Mouse (Mus musculus): ENCODE measurements around the gene Canx.
"Not testable (repeated sequence)": the region's sequence is repeated elsewhere in the genome, so short reads cannot be mapped to it uniquely, and the experiment has no call there.

Canx gene

DNA sequence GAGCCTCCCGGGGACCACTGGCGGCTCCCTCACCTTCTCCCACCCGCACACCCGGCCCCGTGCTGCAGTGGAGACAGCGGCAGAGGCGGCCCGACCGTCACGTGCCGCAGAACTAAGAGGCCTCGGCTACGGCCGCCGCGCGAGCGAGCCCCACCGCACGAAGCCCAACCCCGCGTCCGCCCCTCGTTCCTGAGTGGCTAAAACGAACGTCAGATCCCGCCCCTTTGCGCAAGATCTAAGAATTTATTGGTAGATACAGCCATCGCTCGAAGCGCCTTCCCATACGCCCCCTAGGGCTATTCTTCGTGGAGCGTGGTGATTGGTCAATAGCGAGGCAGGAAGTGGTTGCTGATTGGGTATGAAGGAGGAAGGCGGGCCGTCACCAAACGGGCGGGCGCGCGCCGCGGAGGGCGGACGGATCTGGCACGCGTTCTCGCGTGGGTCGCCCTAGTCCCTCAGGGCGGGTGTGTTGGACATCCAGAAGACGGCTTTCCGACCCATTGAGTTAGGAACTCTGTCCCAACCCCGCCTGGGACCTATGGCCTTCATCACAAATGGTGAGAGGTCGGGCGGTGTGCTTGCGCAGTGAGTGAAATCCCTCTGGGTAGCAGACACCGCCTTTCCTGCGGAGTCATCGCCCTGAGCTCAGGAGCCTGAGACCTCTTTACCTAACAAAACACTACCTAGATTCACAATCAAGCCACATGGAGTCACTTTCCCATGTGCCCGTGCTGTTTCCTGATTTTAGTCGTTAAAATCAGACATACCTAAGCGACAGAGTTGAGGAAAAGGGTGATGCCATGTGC, at the start of gene Canx:
Gene Canx, minus strand, starts transcription at position 178 of the 806 bp plus-strand sequence.
- DNase-seq (ENCODE audit: low spot score in 2 of 2) = peak; percentile 99 to 100

GRCm38 (mm10) chr11:50374286-50375015, 49.0 kb upstream of the Canx start:
- DNase-seq (ENCODE audit: low spot score in 2 of 2) = no peak

- DNase-seq (ENCODE audit: low spot score in 2 of 2) = no peak
Measured at GRCm38 (mm10) chr11:50373621-50374020, 48.1 kb upstream of the Canx start.

DNA sequence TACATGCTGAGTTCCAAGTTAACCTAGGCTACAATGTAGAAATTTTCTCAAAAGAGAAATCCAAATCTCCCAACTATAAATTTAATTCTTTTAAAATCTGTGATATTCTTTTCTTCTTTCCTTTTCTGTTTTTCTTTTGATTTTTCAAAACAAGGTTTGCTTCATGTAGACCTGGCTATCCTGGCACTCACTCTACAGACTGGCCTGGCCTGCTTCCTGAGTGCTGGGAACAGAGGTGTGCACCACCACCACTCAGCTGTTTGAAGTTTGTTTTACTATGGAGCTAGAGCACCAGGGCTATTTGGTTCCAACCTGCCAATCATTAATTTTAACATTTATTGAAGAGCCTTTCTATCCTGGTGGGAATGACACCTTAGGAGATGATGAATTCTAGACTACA, 47.6 kb upstream of the Canx start:
- DNase-seq (ENCODE audit: low spot score in 2 of 2) = no peak

GRCm38 (mm10) chr11:50371911-50372310, 46.4 kb upstream of the Canx start:
- no peak for DNase-seq (ENCODE audit: low spot score in 2 of 2)

DNA sequence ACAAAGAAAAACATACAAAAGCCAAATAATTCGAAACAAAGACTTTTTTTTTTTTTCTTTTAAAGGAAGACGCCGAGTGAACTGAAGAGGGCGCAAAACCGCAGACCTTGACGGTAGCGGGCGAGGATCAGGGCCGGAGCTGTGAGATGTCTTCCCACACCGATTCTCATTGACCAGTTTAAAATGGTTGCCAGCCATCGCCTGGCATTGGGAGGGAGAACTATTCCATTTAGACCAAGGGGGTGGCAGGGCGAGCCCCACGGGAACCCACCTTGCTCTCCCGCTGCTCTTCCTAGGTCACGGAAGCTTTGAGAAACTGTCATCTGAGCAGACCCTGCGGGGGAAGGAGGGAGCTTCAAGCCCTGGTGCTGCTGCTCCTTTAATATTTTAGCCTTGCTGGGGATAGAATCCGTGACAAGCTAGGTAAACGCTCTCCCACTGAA, 45.9 kb upstream of the Canx start:
- no peak for DNase-seq (ENCODE audit: low spot score in 2 of 2)

- DNase-seq (ENCODE audit: low spot score in 2 of 2) = no peak
Measured at GRCm38 (mm10) chr11:50370969-50371368, 45.5 kb upstream of the Canx start.

DNA sequence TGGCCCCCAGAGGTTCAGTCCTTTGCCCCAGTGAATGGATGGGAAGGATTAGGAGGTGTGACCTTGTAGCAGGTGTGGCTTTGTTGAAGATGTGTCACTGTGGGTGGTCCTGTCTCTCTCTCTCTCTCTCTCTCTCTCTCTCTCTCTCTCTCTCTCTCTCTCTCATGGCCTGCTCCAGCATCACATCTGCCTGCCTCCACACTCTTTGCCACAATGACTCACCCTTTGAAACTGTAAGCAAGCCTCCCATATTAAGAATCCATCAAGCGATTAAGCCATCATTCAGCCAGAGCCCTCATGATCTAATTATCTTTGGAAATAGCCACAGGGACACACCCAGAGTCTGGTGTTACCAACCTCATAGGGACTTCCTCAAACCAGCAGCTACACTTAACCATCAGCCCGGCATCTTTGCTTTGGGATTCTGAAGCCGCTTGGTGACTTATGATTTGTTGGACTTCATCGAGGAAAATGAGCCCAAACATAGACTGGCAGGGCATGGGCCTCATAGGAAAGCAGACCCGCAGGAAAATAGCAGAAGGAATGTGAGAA, 44.0 kb upstream of the Canx start:
- DNase-seq (ENCODE audit: low spot score in 2 of 2) = no peak

DNA sequence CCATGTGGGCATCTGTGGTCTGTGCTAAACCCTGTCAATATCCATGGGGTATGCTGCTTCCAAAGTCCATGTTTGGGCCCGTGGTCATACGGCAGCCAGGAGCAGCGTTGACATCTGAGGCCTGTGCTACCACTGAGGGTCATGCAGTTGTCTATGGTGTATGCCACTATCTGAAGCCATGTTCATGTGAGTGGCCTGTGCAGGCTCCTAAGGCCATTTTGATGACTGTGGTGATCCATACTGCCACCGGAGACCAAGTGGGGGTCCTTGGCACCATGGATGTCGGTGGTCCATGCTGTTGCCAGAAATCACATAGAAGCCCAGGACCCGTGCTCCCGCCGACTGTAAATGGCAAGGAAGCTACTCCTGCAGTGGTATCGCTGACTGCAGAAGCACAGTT, 42.1 kb upstream of the Canx start:
- no peak for DNase-seq (ENCODE audit: low spot score in 2 of 2)

DNA sequence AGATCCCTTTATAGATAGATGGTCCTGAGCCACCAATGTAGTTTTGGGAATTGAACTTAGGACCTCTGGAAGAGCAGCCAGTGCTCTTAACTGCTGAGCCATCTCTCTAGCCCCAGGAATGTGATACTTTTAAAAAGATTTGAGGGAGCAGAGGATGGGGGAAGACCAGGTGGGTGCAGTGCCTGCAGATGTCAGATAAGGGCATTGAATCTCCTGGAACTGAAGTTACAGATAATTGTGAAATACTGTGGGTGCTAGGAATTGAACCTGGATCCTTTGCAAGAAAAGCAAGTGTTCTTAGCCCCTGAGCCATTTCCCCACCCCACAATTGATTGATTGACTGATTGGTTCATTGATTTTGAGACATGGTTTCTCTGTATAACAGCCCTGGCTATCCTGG, 39.8 kb upstream of the Canx start:
- DNase-seq (ENCODE audit: low spot score in 2 of 2) = no peak

DNA sequence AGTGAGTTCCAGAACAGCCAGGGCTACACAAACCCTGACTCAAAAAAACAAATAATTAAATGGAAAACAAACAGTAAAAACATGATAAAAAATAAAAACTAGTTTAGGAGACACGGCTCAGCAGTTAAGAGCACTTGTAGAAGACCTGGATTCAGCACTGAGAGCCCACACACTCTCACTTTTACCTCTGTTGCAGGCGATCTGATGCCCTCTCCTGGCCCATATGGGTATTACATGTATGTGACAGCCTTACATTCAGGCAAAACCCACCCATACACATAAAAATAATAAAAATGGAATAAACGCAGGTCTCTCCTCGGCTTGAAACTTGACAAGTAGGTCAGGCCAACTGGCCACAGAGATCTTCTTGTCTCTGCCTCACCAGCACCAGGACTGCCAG, 39.1 kb upstream of the Canx start:
- DNase-seq (ENCODE audit: low spot score in 2 of 2) = peak in 1 of 2 experiments; percentile 75

DNA sequence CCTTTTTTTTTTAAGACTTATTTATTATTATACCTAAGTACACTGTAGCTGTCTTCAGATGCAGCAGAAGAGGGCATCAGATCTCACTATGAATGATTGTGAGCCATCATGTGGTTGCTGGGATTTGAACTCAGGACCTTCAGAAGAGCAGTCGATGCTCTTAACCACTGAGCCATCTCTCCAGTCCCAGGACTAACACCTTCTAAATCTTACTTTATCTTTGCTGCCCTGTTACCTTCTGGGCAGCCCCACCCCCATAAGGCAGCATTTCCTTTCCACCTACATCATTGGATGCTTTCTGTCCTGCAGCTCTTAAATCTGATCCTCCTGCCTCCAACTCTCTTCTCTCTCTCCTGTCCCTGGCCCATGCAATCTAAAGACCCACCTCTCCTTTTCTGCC, 35.8 kb upstream of the Canx start:
- DNase-seq (ENCODE audit: low spot score in 2 of 2) = not testable (repeated sequence)

GRCm38 (mm10) chr11:50358950-50359861, 33.7 kb upstream of the Canx start:
- peak in 1 of 2 experiments; percentile 21 for DNase-seq (ENCODE audit: low spot score in 2 of 2)

DNA sequence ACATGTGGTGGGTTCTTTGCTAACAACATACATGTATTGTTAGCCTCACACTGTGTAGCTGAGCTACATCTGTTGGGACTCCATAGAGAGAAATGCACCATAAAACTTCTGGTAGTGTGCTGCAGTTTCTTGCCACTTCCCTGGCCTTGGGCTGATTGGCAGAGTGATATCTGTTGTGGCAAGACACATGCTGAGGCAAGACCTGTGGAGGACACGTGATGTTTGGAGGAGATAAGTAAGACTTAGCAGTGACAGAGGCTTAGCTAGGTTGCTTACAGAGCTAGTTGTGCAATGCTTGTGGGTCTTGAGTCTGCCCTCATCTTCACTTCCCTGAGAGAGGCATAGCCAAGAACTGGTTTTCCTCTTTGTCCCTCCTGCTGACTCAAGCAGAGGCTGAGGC, 29.9 kb upstream of the Canx start:
- DNase-seq (ENCODE audit: low spot score in 2 of 2) = no peak

GRCm38 (mm10) chr11:50354851-50355250, 29.4 kb upstream of the Canx start:
- DNase-seq (ENCODE audit: low spot score in 2 of 2) = no peak

GRCm38 (mm10) chr11:50354162-50354561, 28.7 kb upstream of the Canx start, which contains the start of gene Cby3:
Gene Cby3, plus strand, starts transcription at chr11:50354462.
- no peak for DNase-seq (ENCODE audit: low spot score in 2 of 2)

GRCm38 (mm10) chr11:50352177-50352576, 26.7 kb upstream of the Canx start:
- DNase-seq (ENCODE audit: low spot score in 2 of 2) = no peak

GRCm38 (mm10) chr11:50346256-50347032, 21.0 kb upstream of the Canx start:
- no peak for DNase-seq (ENCODE audit: low spot score in 2 of 2)

GRCm38 (mm10) chr11:50345486-50345885, 20.0 kb upstream of the Canx start:
- DNase-seq (ENCODE audit: low spot score in 2 of 2) = no peak

DNA sequence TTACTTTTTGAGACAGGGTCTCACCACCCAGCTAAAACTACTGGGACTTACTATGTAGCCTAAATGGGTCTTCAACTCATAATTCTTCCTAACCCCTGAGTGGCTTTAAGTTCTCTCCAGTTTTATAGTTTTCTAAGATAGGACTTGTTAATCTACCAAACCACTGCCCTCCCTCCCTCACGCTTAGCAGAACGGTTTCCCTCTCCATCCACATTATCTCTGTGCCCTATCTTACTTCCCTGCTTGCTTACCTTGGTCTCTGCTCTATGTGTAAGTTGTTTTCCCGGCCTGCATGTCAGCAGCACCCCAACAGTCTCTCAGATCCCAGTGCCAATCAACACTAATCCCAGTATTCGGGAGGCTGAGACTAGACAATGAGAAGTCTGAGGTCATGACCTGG, 11.4 kb upstream of the Canx start:
- no peak for DNase-seq (ENCODE audit: low spot score in 2 of 2)

DNA sequence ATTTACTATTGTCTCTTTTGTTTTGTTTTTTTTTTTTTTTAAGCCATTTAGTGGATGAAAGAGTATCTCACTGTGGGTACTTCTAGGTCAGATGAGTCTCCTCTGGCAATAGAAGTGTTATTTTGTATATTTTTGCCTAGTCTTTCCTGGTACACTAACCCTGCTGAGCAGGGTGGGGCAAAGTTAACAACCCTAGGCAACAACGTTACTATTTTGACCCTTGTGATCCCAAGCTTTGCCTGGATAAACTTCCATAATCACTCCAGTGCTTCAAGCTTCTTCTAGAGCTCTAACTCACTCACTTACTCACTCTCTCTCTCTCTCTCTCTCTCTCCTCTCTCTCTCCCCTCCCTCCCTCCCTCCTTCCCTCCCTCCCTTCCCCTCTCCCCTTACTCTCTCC, 10.7 kb upstream of the Canx start:
- DNase-seq (ENCODE audit: low spot score in 2 of 2) = no peak
